Mouse (Mus musculus): Measurements from ENCODE around the gene Foxi1. TPM values are rescaled to one million over a fixed set of nuclear protein-coding genes. Genes with fewer than 3 reads are reported as not detected.
"Not testable (repeated sequence)": the region's sequence is repeated elsewhere in the genome, so short reads cannot be mapped to it uniquely, and the experiment has no call there.

The Foxi1 gene
- polyA plus RNA-seq (2012; rRNA removed): not detected in 2 replicates

GRCm38 (mm10) chr11:34207989-34208388 is at the start of gene Foxi1:
Gene Foxi1 (minus strand): TSS chr11:34208089.
- DNase-seq (ENCODE audit: low read depth): no peak
- TF ChIP-seq CTCF (IDR thresholded peaks at IDR 0.05; ENCODE audit: borderline replicate concordance, extremely low read depth, insufficient read depth, insufficient read length): no peak
- TF ChIP-seq POLR2A (IDR thresholded peaks at IDR 0.05; ENCODE audit: borderline replicate concordance, extremely low read depth, insufficient read depth, insufficient read length, poor library complexity, severe bottlenecking): no peak

- DNase-seq (ENCODE audit: low read depth): no peak
- no peak for TF ChIP-seq CTCF (IDR thresholded peaks at IDR 0.05; ENCODE audit: borderline replicate concordance, extremely low read depth, insufficient read depth, insufficient read length)
Measured at GRCm38 (mm10) chr11:34242979-34243378, 35.1 kb upstream of the Foxi1 start.

- TF ChIP-seq POLR2A (IDR thresholded peaks at IDR 0.05; ENCODE audit: borderline replicate concordance, extremely low read depth, insufficient read depth, insufficient read length, poor library complexity, severe bottlenecking) (no peak), CTCF (IDR thresholded peaks at IDR 0.05; ENCODE audit: borderline replicate concordance, extremely low read depth, insufficient read depth, insufficient read length) (no peak)
- no peak for DNase-seq (ENCODE audit: low read depth)
Measured at GRCm38 (mm10) chr11:34240252-34240651, 32.4 kb upstream of the Foxi1 start.

- DNase-seq (ENCODE audit: low read depth): no peak
- TF ChIP-seq CTCF (IDR thresholded peaks at IDR 0.05; ENCODE audit: borderline replicate concordance, extremely low read depth, insufficient read depth, insufficient read length) (no peak), POLR2A (IDR thresholded peaks at IDR 0.05; ENCODE audit: borderline replicate concordance, extremely low read depth, insufficient read depth, insufficient read length, poor library complexity, severe bottlenecking) (no peak)
Measured at GRCm38 (mm10) chr11:34239691-34240090, 31.8 kb upstream of the Foxi1 start.

GRCm38 (mm10) chr11:34236885-34237284 is 29.0 kb upstream of the Foxi1 start:
- no peak for DNase-seq (ENCODE audit: low read depth)
- no peak for TF ChIP-seq POLR2A (IDR thresholded peaks at IDR 0.05; ENCODE audit: borderline replicate concordance, extremely low read depth, insufficient read depth, insufficient read length, poor library complexity, severe bottlenecking)
- no peak for TF ChIP-seq CTCF (IDR thresholded peaks at IDR 0.05; ENCODE audit: borderline replicate concordance, extremely low read depth, insufficient read depth, insufficient read length)

GRCm38 (mm10) chr11:34236091-34236759 is 28.3 kb upstream of the Foxi1 start:
- peak; percentile 56 for DNase-seq (ENCODE audit: low read depth)
- TF ChIP-seq CTCF (IDR thresholded peaks at IDR 0.05; ENCODE audit: borderline replicate concordance, extremely low read depth, insufficient read depth, insufficient read length) (peak; percentile 66; the same call in 1 of the 2 replicates), POLR2A (IDR thresholded peaks at IDR 0.05; ENCODE audit: borderline replicate concordance, extremely low read depth, insufficient read depth, insufficient read length, poor library complexity, severe bottlenecking) (no peak)

GRCm38 (mm10) chr11:34228758-34229364 is 21.0 kb upstream of the Foxi1 start:
- DNase-seq (ENCODE audit: low read depth): peak; percentile 75
- no peak for TF ChIP-seq POLR2A (IDR thresholded peaks at IDR 0.05; ENCODE audit: borderline replicate concordance, extremely low read depth, insufficient read depth, insufficient read length, poor library complexity, severe bottlenecking)
- peak; percentile 81 for TF ChIP-seq CTCF (IDR thresholded peaks at IDR 0.05; ENCODE audit: borderline replicate concordance, extremely low read depth, insufficient read depth, insufficient read length)

- DNase-seq (ENCODE audit: low read depth): no peak
- TF ChIP-seq POLR2A (IDR thresholded peaks at IDR 0.05; ENCODE audit: borderline replicate concordance, extremely low read depth, insufficient read depth, insufficient read length, poor library complexity, severe bottlenecking) (no peak), CTCF (IDR thresholded peaks at IDR 0.05; ENCODE audit: borderline replicate concordance, extremely low read depth, insufficient read depth, insufficient read length) (peak; percentile 41; the same call in 1 of the 2 replicates)
Measured at GRCm38 (mm10) chr11:34227180-34227579, 19.3 kb upstream of the Foxi1 start.

- DNase-seq (ENCODE audit: low read depth): not testable (repeated sequence)
Measured at GRCm38 (mm10) chr11:34220596-34220995, 12.7 kb upstream of the Foxi1 start.

GRCm38 (mm10) chr11:34212853-34213252 is 5.0 kb upstream of the Foxi1 start:
- TF ChIP-seq POLR2A (IDR thresholded peaks at IDR 0.05; ENCODE audit: borderline replicate concordance, extremely low read depth, insufficient read depth, insufficient read length, poor library complexity, severe bottlenecking) (no peak), CTCF (IDR thresholded peaks at IDR 0.05; ENCODE audit: borderline replicate concordance, extremely low read depth, insufficient read depth, insufficient read length) (peak; percentile 46; the same call in 1 of the 2 replicates)
- DNase-seq (ENCODE audit: low read depth): peak; percentile 78

GRCm38 (mm10) chr11:34202769-34203168 is 5.1 kb downstream of the Foxi1 start:
- no peak for TF ChIP-seq POLR2A (IDR thresholded peaks at IDR 0.05; ENCODE audit: borderline replicate concordance, extremely low read depth, insufficient read depth, insufficient read length, poor library complexity, severe bottlenecking)
- TF ChIP-seq CTCF (IDR thresholded peaks at IDR 0.05; ENCODE audit: borderline replicate concordance, extremely low read depth, insufficient read depth, insufficient read length): no peak
- DNase-seq (ENCODE audit: low read depth): no peak

GRCm38 (mm10) chr11:34195142-34195541 is 12.7 kb downstream of the Foxi1 start:
- TF ChIP-seq CTCF (IDR thresholded peaks at IDR 0.05; ENCODE audit: borderline replicate concordance, extremely low read depth, insufficient read depth, insufficient read length): no peak
- no peak for TF ChIP-seq POLR2A (IDR thresholded peaks at IDR 0.05; ENCODE audit: borderline replicate concordance, extremely low read depth, insufficient read depth, insufficient read length, poor library complexity, severe bottlenecking)

More at GRCm38 (mm10) chr11:34195142-34195541, 12.7 kb downstream of the Foxi1 start:
- no peak for DNase-seq (ENCODE audit: low read depth)
